Mouse (Mus musculus) embryo, embryonic 10.5 days (tissue): ENCODE measurements at regions not wholly inside any gene's neighbourhood (a gene's known extent, or its start where the extent isn't known, plus 50 kb on each side); places are given as distances from the start of the nearest gene placed in this dataset.

Source experiments
- DNase-seq: peaks from one replicate; pipeline ENCODE4 v3.0.0-alpha.2; 2015; ENCODE audit warnings: low spot score

GRCm38 (mm10) chrX:86490309-86490708 lies 185.4 kb upstream of the Mageb4 start:
- peak; percentile 57 for DNase-seq
